Mouse (Mus musculus) frontal cortex, postnatal 14 days (tissue): ENCODE measurements around the gene Omp.
A peak's percentile ranks its signal among the peaks of the same experiment; 100 is the strongest.

ENCODE experiments used
- DNase-seq, 2 experiments: peaks; one replicate each; pipeline ENCODE4 v3.0.0; 2022; ENCODE audit warnings: low spot score in 2 of 2

Gene Omp

GRCm38 (mm10) chr7:98142247-98142646, 3.1 kb downstream of the Omp start:
- DNase-seq, result no peak

DNA sequence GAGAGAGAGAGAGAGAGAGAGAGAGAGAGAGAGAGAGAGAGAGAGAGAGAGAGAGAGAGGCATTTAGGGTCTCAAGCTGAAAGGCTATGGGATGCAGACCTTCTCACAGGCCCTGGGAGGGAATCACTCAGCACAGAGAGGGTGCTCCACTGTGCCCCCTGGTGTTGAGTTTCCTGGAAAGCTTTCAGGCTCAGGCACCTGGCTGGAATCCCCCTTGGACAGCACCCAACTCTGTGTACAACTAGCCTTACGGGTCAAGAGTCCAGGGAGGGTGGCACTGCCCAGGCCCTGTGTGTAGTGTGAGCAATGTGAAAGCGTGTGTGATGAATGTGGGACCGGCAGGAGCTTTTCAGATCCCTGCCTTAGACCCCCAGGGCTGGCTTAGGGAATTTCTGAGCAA, 4.1 kb downstream of the Omp start:
- no peak for DNase-seq

DNA sequence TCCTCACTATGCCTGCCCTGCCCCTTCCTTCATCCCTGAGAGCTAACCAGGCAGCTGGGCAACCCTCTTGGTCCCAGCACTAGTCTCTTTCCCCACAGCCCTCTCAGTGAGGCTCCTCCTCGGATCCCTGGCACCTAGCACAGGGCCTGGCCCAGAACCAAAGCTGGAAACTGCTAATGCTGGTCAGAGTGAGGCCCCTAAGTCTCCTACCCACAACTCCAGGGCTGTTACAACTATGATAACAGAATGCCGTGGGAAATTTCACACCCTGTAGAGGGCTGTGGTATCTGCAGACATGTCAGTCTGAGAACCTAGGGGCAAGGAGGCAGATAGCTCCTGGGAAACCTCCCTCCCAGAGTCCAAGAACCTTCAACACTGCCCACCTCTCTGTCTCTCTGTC, 4.7 kb downstream of the Omp start:
- DNase-seq, result no peak

DNA sequence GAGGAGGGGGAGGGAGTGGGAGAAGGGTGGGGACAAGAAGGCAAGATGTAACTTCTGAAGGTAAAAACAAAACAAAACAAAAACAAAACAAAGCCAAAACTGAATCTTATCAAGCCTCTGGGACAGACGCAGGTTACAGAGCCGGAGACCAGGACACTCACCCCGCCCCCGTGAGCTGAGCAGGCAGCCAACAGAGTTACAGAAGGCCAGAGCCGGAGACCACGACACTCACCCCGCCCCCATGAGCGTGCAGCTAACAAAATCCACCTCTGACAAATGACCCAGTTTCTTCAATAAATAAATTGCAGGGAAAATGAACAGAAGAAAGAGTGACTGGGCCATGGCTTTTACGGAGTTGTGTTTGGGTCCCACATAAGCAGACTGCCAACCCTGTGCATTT, 6.1 kb downstream of the Omp start:
- no peak for DNase-seq

DNA sequence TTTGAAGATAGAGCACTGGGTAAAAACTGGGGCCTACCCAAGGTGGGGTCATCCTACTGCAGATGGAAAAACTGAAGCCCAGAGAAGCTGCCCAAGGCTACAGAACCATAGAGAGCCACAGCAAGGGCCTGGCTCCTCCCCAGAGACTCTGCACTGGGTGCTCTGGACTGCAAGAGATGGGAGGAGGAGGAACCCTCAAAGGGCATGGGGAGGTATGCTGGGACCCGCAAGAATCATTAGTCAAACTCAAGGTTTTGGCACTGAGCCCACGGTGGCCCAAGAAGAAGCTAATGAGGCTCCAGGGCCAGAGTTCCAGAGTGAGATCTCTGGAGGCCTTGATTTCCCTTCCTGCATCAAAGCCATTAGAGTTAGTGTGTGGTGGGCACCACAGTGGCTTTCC, 7.3 kb downstream of the Omp start:
- no peak for DNase-seq

GRCm38 (mm10) chr7:98137583-98137982, 7.7 kb downstream of the Omp start:
- DNase-seq, result no peak

GRCm38 (mm10) chr7:98131751-98132150, 13.6 kb downstream of the Omp start:
- DNase-seq, result no peak

GRCm38 (mm10) chr7:98125473-98125872, 19.8 kb downstream of the Omp start:
- no peak for DNase-seq

DNA sequence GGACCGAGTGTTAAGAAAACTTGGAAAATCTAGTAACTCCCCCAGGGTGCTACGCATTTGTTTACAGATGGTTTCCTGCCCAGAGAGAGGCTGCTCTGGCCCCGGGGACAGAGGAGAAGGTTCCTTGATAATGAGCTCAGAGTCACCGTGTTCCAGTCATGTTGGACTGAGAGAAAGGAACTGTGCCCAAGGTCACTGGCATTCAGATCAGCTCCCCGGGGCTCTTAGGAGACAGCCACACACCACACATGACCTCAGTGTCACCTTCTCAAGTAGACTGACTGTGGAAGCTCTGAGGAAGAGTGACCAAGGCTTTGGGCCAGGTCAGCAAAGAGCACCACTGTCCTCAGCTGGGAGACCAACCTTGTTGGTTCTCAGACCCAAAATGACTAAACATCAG, 20.6 kb downstream of the Omp start:
- DNase-seq, result no peak

DNA sequence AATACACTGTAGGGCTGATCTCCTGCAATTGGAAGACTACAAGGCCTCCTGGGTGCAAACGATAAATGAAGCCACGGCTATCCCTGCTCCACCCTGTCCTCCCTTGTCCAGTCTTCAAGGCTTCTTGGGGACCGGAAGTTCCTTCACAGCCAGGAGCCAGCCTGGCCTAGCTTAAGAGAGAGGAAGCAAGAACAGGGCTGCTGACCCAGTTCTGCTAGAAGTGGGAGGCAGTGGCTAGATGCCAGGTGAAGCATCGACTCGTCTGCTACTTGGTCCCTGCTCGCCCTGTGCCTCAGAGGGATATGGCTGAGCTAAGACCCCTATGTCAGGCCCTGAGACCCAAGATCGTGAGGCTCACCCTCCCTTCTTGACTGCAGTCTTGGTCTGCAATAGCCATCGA, 23.6 kb downstream of the Omp start:
- no peak for DNase-seq

GRCm38 (mm10) chr7:98121241-98121640, 24.1 kb downstream of the Omp start:
- no peak for DNase-seq

DNA sequence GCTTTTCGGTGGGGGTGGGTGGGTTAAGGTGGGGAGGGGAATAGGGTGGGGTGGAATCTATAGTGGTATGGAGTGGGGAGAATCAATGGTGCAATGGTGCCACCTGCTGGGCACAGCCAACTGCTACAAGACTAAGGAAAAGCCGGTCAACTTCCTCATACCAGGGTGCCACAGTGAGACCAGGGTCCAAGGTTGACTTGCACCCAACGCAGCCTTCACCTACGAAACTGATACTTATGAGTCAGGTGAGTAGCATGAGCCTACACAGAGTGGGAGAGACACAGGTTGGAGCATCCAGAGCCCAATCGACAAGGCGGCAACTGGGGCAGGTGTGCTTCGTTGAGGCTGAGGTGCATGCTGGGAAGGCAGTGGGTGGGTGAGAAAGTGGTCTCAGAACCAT, 25.0 kb downstream of the Omp start:
- DNase-seq, result peak in 1 of 2 experiments; percentile 68

- no peak for DNase-seq
Measured at GRCm38 (mm10) chr7:98119961-98120232, 25.4 kb downstream of the Omp start.

GRCm38 (mm10) chr7:98119179-98119960, 25.9 kb downstream of the Omp start, which contains the start of gene Myo7a:
TSS of gene Myo7a (minus strand) at chr7:98119524.
- no peak for DNase-seq

- DNase-seq, result no peak
Measured at GRCm38 (mm10) chr7:98117012-98117660, 28.2 kb downstream of the Omp start.

GRCm38 (mm10) chr7:98114656-98115055, 30.6 kb downstream of the Omp start:
- DNase-seq, result no peak

GRCm38 (mm10) chr7:98111233-98111632, 34.1 kb downstream of the Omp start:
- DNase-seq, result no peak

- DNase-seq, result no peak
Measured at GRCm38 (mm10) chr7:98109771-98110170, 35.5 kb downstream of the Omp start.

GRCm38 (mm10) chr7:98108636-98109430, 36.5 kb downstream of the Omp start:
- DNase-seq, result no peak

DNA sequence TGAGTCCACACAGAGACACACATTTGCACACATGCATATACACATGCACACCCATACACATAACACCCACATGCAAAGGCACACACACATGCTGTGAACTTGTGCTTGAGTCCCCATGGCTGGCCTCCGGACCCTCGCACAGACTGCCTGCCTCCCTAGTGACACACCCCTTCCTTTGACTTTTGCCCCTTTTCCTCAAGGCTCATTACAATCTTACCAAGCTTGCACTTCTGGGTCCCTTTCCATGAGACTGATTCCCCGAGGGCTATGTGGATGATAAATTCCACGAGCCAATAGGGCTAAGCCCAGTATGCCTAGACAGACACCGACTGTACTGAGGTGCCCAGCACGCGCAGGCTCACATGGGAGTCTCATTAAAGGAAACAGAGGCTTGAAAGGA, 39.0 kb downstream of the Omp start:
- DNase-seq, result no peak

GRCm38 (mm10) chr7:98104481-98105435, 40.5 kb downstream of the Omp start:
- no peak for DNase-seq

GRCm38 (mm10) chr7:98103942-98104292, 41.4 kb downstream of the Omp start:
- no peak for DNase-seq
